Mouse (Mus musculus) cerebellum, adult 2 months (tissue): ENCODE results near the gene Zdhhc1. TPM values are rescaled to one million over a fixed set of nuclear protein-coding genes. Genes with fewer than 3 reads are reported as not detected.

ENCODE experiments used
- DNase-seq, 2 experiments: peaks; one replicate each; pipeline ENCODE4 v3.0.0; 2021
- H3K27ac ChIP-seq: fragments of 200-500 bp; 2 replicates; pipeline ENCODE4 v1.5.1; 2012; ENCODE audit warnings: low read length, control low read depth, inconsistent platforms; ENCODE audit not compliant: insufficient read depth
- H3K27me3 ChIP-seq: fragments of 200-500 bp; 2 replicates; pipeline ENCODE4 v1.6.1; 2012; ENCODE audit warnings: inconsistent platforms, mild to moderate bottlenecking, low read length, moderate library complexity; ENCODE audit not compliant: control insufficient read depth, insufficient read depth
- H3K4me1 ChIP-seq: fragments of 200-500 bp; 2 replicates; pipeline ENCODE4 v1.6.1; 2011; ENCODE audit warnings: low read length; ENCODE audit not compliant: control insufficient read depth, insufficient read depth
- H3K4me3 ChIP-seq: fragments of 200-500 bp; replicated peaks from 2 replicates; pipeline ENCODE3; 2011; ENCODE audit warnings: mild to moderate bottlenecking, low read depth, low read length, control low read depth; ENCODE audit not compliant: insufficient read depth
- CTCF ChIP-seq: fragments of 200-500 bp; IDR thresholded peaks from 2 replicates; pipeline ENCODE4 v1.5.1; 2011; ENCODE audit warnings: low read depth, mild to moderate bottlenecking, control low read depth, low read length, moderate library complexity, borderline replicate concordance; ENCODE audit not compliant: insufficient read depth
- POLR2A ChIP-seq: fragments of 200-500 bp; IDR thresholded peaks from 2 replicates; pipeline ENCODE4 v1.6.1; 2011; ENCODE audit warnings: low read length, control low read depth, borderline replicate concordance; ENCODE audit not compliant: insufficient read depth
- WGBS: fragments of 180-500 bp; shearing (Covaris S2); methylation state at CpG from one replicate; pipeline ENCODE4 v1.1.7; 2018; 5-methylcytosine and 5-hydroxymethylcytosine counted together
- polyA plus RNA-seq: library from polyadenylated mRNA; depleted of rRNA; stranded (reverse); fragments of >200 nt; gene quantifications from 2 replicates; pipeline ENCODE4 v1.2.3, GENCODE M21; 2012

The Zdhhc1 gene
- polyA plus RNA-seq, 1 experiment, result 64.7 TPM

- 5% methylated on average over 6 of the region's 6 CpGs for whole genome bisulfite sequencing
- TF ChIP-seq POLR2A (peak; percentile 41; the same call in 1 of the 2 replicates), CTCF (no peak)
- peak overlapping the region; percentile 90 for H3K27ac ChIP-seq
- peaks cover 55% of the 10 kb centered on the region for H3K4me1 ChIP-seq
- peak; percentile 74 to 77 for DNase-seq
- H3K4me3 ChIP-seq, result peak overlapping the region; percentile 90
- H3K27me3 ChIP-seq, result no peaks in the 10 kb centered on the region
These were observed 27.5 kb downstream of the Zdhhc1 start for GRCm38 (mm10) chr8:105469041-105469695.

- peaks cover 56% of the 10 kb centered on the region for H3K4me1 ChIP-seq
- TF ChIP-seq POLR2A, result no peak
- TF ChIP-seq CTCF, result no peak
- H3K4me3 ChIP-seq, result peak overlapping the region; percentile 9
- no peaks in the 10 kb centered on the region for H3K27me3 ChIP-seq
- peak overlapping the region; percentile 96 for H3K27ac ChIP-seq
- 11% methylated on average over 27 of the region's 27 CpGs for WGBS
- DNase-seq, result peak; percentile 58 to 71
These were observed 28.5 kb downstream of the Zdhhc1 start for GRCm38 (mm10) chr8:105468002-105468720.

- 28% methylated on average over 10 of the region's 10 CpGs for WGBS
- Histone ChIP-seq H3K27me3 (no peaks in the 10 kb centered on the region), H3K4me3 (no peak overlapping the region), H3K4me1 (peaks cover 56% of the 10 kb centered on the region), H3K27ac (peak overlapping the region; percentile 96)
- DNase-seq, result peak in 1 of 2 experiments; percentile 46
- no peak for TF ChIP-seq POLR2A
- TF ChIP-seq CTCF, result no peak
These were observed 29.2 kb downstream of the Zdhhc1 start for GRCm38 (mm10) chr8:105467396-105467985.

- H3K27ac ChIP-seq, result peak overlapping the region; percentile 96
- DNase-seq, result peak; percentile 89 to 92
- WGBS, result 3% methylated on average over 7 of the region's 7 CpGs
These were observed 29.9 kb downstream of the Zdhhc1 start for GRCm38 (mm10) chr8:105466700-105467291.

GRCm38 (mm10) chr8:105466246-105466645 is 30.5 kb downstream of the Zdhhc1 start:
- peaks cover 56% of the 10 kb centered on the region for H3K4me1 ChIP-seq

More at GRCm38 (mm10) chr8:105466700-105467291, 29.9 kb downstream of the Zdhhc1 start:
- H3K27me3 ChIP-seq, result no peaks in the 10 kb centered on the region
- TF ChIP-seq POLR2A (peak; percentile 67; the same call in 1 of the 2 replicates), CTCF (peak; percentile 14; the same call in 1 of the 2 replicates)
- H3K4me1 ChIP-seq, result peaks cover 56% of the 10 kb centered on the region
- no peak overlapping the region for H3K4me3 ChIP-seq

GRCm38 (mm10) chr8:105464595-105464994 is 32.1 kb downstream of the Zdhhc1 start:
- WGBS, result 32% methylated on average over 7 of the region's 7 CpGs

More at GRCm38 (mm10) chr8:105466246-105466645, 30.5 kb downstream of the Zdhhc1 start:
- H3K27me3 ChIP-seq, result no peaks in the 10 kb centered on the region
- WGBS, result 16% methylated on average over 6 of the region's 6 CpGs
- H3K27ac ChIP-seq, result peak overlapping the region; percentile 96
- no peak overlapping the region for H3K4me3 ChIP-seq
- TF ChIP-seq CTCF, result no peak
- no peak for TF ChIP-seq POLR2A
- no peak for DNase-seq

GRCm38 (mm10) chr8:105461085-105461803 is 35.5 kb downstream of the Zdhhc1 start:
- Histone ChIP-seq H3K27me3 (no peaks in the 10 kb centered on the region), H3K4me1 (peaks cover 32% of the 10 kb centered on the region), H3K4me3 (no peak overlapping the region), H3K27ac (no peak overlapping the region)
- WGBS, result 89% methylated on average over 13 of the region's 13 CpGs
- no peak for DNase-seq
- TF ChIP-seq POLR2A (no peak), CTCF (no peak)

More at GRCm38 (mm10) chr8:105464595-105464994, 32.1 kb downstream of the Zdhhc1 start:
- Histone ChIP-seq H3K4me3 (no peak overlapping the region), H3K27me3 (no peaks in the 10 kb centered on the region), H3K27ac (peak overlapping the region; percentile 96), H3K4me1 (peaks cover 61% of the 10 kb centered on the region)
- no peak for TF ChIP-seq POLR2A
- TF ChIP-seq CTCF, result no peak
- peak; percentile 50 for DNase-seq

- no peak for DNase-seq
- Histone ChIP-seq H3K27ac (no peak overlapping the region), H3K4me3 (no peak overlapping the region), H3K4me1 (peaks cover 1% of the 10 kb centered on the region), H3K27me3 (no peaks in the 10 kb centered on the region)
- TF ChIP-seq POLR2A, result no peak
- 67% methylated on average over 10 of the region's 10 CpGs for WGBS
These were observed 41.5 kb downstream of the Zdhhc1 start for GRCm38 (mm10) chr8:105455218-105455617.
